Mouse (Mus musculus): ENCODE measurements at regions not wholly inside any gene's neighbourhood (a gene's known extent, or its start where the extent isn't known, plus 50 kb on each side); places are given as distances from the start of the nearest gene placed in this dataset.

DNA sequence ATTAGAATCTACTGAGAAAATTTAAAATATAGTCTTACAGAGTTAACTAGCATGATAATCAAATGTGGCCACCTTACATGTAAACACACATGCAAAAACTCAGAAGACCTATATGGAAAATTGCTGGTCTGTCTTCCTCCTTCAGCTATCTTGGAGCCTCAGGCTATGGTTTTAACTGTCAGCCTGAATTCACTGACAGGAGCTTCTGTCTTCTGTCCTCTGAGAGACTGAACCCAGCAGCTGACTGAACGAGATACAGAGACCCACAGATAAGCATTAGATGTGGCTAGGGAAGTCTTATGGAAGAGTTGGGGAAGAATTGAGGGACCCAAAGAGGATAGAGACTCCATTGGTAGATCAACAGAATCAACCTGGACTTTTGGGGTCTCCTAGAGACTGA lies 360.0 kb upstream of the Meox2 start:
- DNase-seq (ENCODE audit: low spot score in 2 of 2) = no peak
- intact Hi-C loops (cut with DNase I) = no loop called here

DNA sequence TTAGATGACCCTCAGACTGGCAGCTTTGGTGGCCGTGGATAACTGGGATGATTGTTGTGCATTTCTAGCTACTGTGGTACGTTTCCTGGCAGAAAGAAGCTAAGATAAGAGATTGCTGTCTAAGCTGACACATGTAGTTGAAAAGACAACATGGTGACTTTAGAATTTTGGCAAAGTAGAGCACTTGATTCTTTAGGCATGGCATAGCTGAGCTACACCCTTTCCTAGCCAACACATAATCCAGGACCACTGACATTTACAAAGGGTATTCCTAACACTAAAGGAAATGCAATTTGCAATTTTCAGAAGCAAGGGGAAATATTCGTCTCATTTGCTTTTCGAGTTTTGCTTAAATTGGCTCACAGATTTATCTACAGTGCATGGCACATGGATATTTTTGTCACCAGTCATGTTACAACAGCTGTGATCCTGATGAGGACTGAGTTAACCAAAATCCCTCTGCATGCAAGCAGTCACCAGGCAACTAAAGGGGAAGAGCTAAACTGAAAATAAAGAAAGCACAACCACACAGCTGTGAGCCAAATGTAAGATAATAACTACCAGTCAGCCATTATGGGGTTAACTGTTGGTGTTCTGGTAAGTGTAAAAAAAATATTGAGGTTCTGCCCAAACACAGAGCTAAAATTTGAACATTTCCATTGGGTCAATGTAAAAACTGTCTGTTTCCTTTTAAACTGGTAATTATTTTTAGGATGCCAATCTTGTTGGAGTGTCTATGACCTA lies 342.9 kb upstream of the Meox2 start:
- DNase-seq (ENCODE audit: low spot score in 2 of 2) = peak in 1 of 2 experiments; percentile 22
- intact Hi-C loops (cut with DNase I) = no loop called here

DNA sequence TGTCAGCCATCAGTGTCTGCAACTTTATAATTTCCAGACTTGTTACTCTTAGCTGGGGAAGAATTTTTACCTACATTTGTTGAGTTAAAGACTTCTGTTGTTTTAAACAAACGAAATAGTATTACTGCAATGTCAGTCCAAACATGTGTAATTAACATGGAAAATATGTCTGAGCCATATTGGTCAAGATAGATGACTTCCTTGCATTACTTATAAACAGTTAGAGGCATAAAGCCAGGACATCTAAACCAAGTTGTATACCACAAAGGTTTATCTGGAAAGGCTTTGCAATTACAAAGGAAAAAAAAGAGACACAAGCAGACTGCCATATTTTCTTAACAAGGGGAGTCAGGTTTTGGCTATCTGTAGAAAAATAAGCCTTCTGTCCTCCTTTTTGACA lies 342.2 kb upstream of the Meox2 start:
- no peak for DNase-seq (ENCODE audit: low spot score in 2 of 2)
- intact Hi-C loops (cut with DNase I) = no loop called here

DNA sequence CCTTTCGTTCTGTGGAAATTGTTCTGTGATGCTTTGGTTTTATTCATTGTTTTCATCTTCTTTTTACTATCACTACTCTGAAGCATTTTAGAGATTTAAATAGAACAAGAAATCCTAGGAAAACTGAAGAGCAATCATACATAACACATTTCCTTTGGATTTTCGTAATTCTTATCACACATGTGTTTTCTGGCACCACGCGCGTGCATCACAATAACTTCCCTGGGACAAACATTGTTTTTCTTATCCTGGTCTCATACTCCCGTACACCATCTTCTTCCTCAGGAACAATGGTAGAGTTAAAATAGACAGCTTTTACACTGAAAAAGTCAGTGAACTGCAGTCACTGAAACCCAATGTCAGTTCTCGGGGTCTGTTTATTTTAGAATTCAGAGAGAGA lies 327.6 kb upstream of the Meox2 start:
- intact Hi-C loops (cut with DNase I) = no loop called here
- no peak for DNase-seq (ENCODE audit: low spot score in 2 of 2)

DNA sequence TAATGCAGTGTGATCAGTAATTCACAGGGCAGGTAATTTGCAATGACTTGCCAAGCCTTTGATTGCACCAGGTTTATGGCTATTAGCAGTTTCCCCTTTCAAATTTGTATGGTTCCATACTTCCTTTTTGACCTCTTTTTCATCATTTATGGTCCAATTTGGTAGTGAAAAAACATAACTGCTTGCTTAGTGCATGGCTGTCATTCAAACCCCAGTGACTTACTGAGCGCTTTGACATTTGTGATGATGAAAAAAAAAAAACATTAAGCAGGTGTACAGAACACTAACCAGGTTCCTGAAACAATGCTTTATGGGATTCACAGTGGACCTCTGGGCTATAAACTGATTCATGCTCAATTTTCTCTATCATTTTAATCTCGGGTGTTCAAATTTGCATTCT lies 317.5 kb upstream of the Meox2 start:
- intact Hi-C loops (cut with DNase I) = no loop called here
- DNase-seq (ENCODE audit: low spot score in 2 of 2) = no peak

DNA sequence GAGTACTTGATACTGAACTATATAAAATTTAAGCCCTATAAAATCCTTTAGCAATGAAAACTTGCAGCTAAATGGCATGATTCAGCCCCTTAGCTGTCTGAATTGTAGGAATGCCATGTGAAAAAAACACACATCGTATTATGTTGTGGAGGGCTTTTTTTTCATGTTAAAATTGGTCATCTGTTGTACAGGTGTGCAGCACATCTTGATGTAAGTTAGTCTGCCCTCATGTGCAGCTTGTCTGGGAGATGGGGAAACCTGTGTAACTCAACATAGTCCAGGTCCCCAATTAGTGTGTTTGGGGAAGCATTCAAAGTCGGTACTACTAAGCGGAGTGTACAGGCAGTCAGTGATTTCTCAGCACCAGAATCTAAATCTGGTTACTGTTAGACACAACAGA lies 316.9 kb upstream of the Meox2 start:
- intact Hi-C loops (cut with DNase I) = no loop called here
- DNase-seq (ENCODE audit: low spot score in 2 of 2) = no peak

DNA sequence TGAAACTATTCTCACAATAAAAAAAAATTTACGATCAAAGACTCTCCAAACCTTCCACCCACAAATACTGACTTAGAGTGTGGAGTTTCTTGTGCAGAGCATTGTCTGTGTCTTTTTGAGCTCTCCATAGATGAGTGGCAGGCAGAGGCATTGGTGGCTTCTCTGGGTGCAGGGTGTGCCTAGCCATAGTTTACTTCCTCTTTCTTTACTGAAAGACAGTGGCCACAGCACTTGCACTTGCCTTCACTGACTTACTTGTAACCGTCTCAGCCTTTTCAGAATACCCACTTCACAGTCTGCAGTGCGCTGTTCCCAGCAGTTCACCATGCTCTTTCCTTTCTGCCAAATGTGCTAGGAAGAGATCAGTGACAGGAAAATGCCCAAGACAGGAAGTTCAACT lies 316.1 kb upstream of the Meox2 start:
- intact Hi-C loops (cut with DNase I) = no loop called here
- DNase-seq (ENCODE audit: low spot score in 2 of 2) = no peak

DNA sequence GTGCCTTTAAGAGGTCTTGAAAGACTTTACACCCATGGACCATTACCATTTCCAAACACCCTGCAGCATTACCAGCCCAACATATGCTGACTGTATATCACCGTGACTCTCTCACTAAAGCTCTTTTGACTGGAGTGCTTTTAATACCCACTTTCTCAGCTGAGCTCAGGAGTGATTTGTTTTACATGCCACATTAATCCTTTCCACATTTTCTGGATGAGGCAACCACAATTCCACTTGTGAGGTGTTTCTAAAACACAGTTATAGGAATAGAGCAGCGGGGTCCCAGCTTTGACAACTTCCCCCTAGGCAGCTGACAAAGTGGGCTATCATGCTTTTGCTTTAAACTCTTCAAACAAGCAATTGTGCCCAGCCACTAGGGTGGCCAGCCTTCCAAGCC lies 314.5 kb upstream of the Meox2 start:
- no peak for DNase-seq (ENCODE audit: low spot score in 2 of 2)

DNA sequence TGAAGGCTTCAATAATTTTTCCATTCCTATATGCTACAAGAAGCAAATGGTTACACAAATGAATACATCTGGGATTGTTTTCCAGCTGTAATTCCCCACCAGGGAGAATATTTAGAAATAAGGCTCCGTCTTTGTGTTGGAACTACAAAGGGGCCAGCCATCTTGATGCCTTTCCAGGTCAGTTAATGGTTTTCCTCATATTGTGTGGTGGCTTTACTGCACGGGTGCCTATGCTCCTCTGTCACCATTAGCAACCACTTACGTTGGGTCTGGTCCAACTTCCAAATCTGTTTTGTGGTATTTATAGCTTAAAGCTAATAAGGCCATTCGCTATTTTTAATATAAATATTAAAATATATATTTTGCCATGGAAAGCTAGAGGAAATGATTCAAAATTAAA lies 312.1 kb upstream of the Meox2 start:
- intact Hi-C loops (cut with DNase I) = no loop called here
- no peak for DNase-seq (ENCODE audit: low spot score in 2 of 2)

More for the DNA sequence above, 314.5 kb upstream of the Meox2 start:
- intact Hi-C loops (cut with DNase I) = no loop called here

DNA sequence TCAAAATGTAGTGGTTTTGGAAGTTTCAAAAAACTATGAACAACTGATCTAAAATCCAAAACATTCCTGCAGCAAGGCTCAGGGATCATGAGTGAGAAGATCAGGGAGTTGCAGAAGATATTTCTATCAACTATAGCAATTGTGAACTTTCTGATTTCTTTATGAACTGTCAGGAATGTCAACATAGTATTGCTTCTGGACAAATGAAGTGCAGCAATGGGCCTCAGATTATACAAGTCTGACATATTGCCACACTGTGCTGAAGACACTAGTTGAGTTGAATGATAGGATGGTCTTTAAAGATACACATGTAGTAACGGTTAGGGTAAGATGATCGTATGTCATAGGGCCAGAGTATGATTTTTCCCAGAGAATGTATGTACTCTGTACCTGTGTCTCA lies 290.4 kb upstream of the Meox2 start:
- intact Hi-C loops (cut with DNase I) = no loop called here
- DNase-seq (ENCODE audit: low spot score in 2 of 2) = no peak

DNA sequence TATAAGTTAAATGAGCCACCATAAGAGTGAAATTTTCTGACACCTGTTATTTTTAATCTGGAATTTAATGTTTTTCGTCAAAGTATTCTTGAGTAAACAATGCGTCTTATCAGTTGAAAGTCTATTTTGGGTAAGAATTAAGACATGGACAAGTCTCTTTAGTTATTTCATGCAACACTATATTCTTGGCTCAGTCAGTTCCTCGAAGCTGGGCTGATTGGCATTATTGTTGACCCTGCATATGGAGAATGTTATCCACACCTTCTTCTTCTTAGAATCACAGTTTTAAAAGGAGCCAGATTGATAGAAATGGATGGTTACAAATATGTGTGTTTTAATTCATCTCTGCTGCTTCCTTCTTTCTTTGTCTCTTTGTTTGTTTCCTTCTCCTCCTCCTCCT lies 289.5 kb upstream of the Meox2 start:
- no peak for DNase-seq (ENCODE audit: low spot score in 2 of 2)
- intact Hi-C loops (cut with DNase I) = no loop called here

DNA sequence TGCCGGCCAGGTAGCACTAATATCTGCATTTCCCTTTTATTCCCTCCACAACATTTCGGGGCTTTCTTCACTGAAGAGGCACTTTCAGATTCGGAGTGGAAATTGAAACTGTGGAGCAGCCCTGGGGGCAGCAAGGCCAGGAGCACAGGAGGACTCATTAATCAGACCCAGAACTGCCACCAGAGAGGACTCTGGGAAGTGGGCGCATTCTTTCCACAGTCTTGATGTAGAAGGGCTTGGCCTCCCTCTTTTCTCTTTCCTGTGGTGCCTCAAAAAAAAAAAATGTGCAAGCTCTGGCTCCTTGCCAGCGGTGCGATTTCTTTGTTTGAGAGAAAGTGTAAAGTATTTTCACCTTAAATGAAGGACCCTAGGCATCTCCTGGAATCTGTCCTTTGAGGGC lies 281.6 kb upstream of the Meox2 start:
- intact Hi-C loops (cut with DNase I) = no loop called here
- no peak for DNase-seq (ENCODE audit: low spot score in 2 of 2)

DNA sequence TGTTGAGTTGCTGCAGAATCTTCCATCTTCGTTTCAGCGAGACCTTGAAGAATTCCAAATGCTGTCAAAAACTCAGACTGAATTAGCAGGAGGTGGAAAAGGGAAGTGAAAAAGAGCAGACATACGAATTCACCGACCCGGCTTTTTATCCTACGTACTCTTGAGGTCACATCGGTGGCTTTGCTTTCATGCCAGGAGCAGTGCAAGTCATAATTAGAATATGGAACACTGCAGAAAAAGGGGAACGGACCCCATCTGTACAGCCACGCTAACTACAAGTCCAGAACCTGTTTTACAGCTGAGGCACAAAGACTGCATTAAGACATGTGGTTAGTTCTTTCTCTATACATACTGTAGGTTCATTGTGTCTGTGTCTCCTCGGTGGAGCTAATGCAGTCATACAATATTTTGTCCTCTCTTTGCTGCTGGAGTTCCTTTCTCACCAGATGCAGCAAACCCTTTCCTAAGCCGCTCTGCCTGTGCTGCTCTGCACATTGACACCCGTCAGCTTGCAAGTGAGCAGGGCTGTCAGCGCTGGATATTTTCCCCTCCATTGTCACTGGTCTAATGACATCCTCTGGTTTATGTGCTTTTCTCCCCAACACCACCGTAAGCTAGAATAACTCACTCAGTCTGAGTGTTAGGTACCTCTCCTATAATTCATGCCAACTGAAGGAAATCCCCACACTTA lies 276.9 kb upstream of the Meox2 start:
- intact Hi-C loops (cut with DNase I) = no loop called here
- no peak for DNase-seq (ENCODE audit: low spot score in 2 of 2)

DNA sequence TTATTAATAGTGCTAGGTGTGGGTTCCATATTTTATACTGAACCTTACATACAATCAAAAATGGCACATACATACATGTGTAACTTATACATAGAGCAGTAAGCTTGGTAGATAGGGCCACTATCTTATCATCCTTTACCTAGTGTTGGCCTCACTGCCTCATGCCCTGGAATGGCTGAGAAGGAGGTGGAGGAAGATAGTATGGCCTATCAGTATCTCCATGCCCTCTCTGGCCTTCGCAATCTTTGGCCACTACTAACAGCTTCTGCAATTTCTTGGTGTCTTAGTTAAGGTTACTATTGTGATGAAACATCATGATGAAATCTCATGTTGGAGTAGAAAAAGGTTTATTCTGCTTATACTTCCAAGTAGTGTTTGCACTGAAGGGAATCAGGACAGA lies 265.4 kb upstream of the Meox2 start:
- DNase-seq (ENCODE audit: low spot score in 2 of 2) = no peak
- intact Hi-C loops (cut with DNase I) = no loop called here

DNA sequence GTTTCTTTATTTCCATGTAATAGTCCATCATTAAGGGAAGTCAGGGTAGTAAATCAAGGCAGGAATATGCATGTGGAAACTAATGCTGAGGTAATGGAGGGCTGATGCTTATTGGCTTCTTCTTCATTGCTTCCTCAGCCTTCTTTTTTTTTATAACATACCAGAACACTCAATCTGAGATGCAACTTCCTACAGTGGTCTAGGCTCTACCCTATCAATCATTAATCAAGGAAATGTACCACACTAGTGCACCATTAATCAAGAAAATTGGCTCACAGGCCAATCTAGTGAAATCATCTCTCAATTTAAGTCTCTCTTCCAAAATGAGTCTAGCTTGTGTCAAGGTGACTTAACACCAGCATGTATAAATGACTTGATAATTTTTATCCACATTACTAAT lies 263.2 kb upstream of the Meox2 start:
- no peak for DNase-seq (ENCODE audit: low spot score in 2 of 2)
- intact Hi-C loops (cut with DNase I) = no loop called here

DNA sequence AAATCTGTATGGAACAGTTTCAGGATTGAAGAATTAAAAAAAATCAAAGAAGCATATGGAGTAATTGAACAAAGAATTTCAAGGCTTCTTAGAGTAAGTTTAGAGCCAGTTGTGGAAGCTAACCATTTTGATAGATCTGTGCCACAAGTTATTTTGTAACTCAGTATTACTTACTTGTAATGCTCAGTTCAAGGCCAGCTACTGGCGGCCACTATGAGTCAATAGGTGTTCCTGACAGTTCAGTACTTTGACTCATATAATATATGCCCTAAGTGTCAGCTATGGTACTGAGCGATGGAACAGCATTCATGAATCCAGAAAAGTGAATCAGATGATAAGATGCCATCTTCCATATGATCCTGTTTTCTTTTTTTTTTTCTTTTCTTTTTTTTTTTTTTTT lies 259.3 kb upstream of the Meox2 start:
- intact Hi-C loops (cut with DNase I) = no loop called here
- DNase-seq (ENCODE audit: low spot score in 2 of 2) = no peak

DNA sequence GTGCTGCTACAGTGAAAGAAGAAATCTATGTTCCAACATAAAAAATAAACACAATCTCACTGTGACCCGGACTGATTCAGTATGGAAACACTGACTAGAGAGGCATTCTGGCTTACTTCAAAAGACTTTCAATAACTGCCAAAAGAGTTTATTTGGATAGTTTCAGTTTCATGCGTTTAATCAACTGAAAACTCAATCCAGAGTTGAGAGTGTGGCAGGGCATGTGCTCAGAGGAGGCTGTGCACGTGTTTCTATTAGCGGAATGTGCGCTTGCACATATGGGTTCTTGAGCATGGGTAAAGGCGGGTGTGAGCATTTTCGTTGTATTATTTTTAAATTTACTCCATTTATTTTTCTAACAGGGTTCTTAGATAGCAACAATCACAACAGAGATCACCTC lies 245.2 kb upstream of the Meox2 start:
- no peak for DNase-seq (ENCODE audit: low spot score in 2 of 2)
- intact Hi-C loops (cut with DNase I) = no loop called here

DNA sequence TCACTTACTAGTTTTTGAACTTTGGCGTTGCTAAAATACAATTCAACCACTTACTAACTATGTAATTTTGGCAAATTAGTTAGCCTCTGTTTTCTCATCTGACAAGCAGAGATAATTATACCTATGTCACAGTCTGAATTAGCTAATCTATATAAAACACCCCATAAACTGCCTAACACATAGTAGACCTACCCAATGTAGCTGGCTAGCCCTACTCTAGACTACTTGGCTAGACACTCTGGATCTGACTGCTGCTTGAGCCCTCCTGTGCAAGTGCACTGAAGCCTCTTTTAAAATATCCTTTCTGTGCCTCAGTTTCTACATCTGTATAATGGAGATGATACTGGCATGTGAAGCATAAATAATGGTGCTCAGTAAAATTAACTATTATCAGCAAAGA lies 227.6 kb upstream of the Meox2 start:
- no peak for DNase-seq (ENCODE audit: low spot score in 2 of 2)
- intact Hi-C loops (cut with DNase I) = no loop called here

DNA sequence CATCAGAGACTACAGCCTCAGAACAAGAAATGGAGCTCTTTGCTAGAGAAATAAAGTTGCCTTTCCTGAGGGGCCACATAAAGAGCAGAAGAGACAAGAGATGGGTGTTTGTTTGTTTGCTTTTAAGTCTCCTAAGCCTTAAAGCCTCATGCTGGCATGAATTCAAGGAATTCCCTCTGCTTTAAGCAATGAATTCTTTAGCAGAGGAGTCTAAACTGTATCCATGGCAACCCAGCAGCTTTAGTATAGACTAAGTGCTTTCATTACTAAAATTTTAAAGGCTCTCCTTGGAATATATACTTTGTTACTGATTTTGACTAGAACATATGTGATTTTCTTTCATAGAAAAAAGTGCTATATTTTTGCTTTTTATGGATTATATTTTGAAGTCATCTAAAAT lies 195.0 kb upstream of the Meox2 start:
- peak; percentile 10 to 23 for DNase-seq (ENCODE audit: low spot score in 2 of 2)
- intact Hi-C loops (cut with DNase I) = no loop called here

DNA sequence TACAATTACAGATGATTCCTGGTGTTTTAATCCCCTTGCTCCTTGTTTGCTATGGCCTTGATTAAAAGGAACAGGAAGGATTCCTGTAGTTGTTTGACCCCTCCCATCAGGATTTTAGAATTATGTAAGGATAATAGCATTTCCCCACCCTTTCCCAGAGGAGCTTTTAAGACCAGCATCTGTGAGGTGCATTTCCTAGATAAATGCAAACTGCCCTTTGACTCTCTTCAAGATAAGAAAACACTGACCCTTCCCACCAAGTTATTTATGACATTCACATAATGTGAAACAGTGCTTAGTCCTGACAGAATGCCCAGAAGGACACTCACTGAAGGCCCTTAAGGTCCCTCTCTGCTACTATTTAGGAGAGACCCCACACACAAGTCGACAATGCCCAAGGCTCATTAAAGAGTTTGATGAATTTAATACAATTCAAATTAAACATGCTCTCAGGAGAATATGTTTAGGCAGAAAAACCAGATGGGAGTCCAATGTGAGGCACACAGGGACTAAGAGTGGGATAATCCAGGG lies 190.7 kb upstream of the Meox2 start:
- no peak for DNase-seq (ENCODE audit: low spot score in 2 of 2)
- intact Hi-C loops (cut with DNase I) = no loop called here

DNA sequence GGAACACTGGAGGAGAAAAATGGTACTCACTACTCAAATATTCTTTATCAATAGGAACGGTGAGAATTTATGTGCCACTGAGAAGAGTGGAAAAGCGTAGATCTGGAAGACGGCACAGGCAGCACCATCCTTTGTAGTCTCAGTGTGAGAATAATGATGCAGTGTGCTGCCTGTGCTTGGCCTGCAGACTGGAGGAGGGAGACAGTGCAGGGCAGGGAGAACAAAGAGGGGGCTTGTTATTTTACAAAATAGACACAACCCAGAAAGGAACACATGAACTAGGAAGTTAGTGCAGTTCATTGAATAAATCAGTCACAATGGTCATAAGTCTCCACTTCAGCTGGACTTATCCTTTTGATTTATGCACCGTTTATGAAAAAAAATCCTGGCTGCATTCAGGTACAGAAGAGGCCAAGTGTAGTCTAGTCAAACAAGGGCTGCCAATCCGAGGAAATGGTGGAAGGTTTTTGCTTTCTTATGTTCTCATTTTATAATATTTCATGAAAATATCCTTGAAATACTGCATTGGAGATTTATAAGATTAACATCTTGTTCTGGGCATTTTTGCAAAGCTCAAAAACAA lies 190.0 kb upstream of the Meox2 start:
- intact Hi-C loops (cut with DNase I) = no loop called here
- DNase-seq (ENCODE audit: low spot score in 2 of 2) = no peak

Measured in left cerebral cortex, postnatal 25 days (tissue).